Mouse (Mus musculus): ENCODE measurements around the gene Card11.

- TF ChIP-seq CTCF (IDR thresholded peaks at IDR 0.05; ENCODE audit: control insufficient read depth, insufficient read depth, insufficient replicate concordance, low read depth, low read length), result no peak
- TF ChIP-seq POLR2A (IDR thresholded peaks at IDR 0.05; ENCODE audit: control insufficient read depth, low read depth, low read length), result no peak
Measured at GRCm38 (mm10) chr5:141040846-141041245, 40.5 kb upstream of the Card11 start.
